ENCODE assay signal across 24 mouse cellular contexts in the genomic region with DNA sequence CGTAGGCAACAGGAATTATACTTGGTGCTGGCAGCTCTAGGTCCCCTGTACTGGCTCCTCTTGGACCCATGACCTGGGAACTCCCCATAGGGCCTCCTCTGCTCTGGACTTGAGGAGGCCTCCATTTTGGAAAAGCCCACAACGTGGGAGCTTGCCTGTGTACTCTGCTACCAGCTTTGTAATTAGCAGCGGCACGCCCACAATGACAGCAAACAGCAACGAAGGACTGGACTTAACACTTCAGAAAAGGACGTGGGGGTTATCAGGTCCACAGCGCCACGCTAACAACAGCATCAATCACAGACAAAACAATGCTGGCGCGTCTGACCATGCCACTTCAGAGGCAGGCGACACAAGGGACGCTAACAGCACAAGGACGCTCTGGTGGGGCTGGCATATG. TPM values are rescaled to one million over a fixed set of nuclear protein-coding genes. Genes with fewer than 3 reads are reported as not detected.
DNase-seq lines count a peak whose midpoint lies in the region; ATAC-seq and TF ChIP-seq lines count a peak whose summit lies in the region.
"Had no signal": no experiment of that assay in that cellular context is flagged by ENCODE, and none has a peak within 500 bp of the region (broad histone marks: within the 10 kb centered on the region; RNA-seq: fewer than 3 reads in every experiment).

No protein-coding gene starts in this region.

- no peak overlapping the region for H3K4me2 ChIP-seq in heart, embryonic 13.5 days
- H3K4me2 ChIP-seq in midbrain, embryonic 12.5 days (replicated peaks), result no peak overlapping the region
- H3K4me2 ChIP-seq in midbrain, embryonic 15.5 days, result no peak overlapping the region
- H3K4me2 ChIP-seq in forebrain, embryonic 14.5 days (ENCODE audit: low read length), result no peak overlapping the region
- H3K4me2 ChIP-seq in hindbrain, postnatal 0 days (ENCODE audit: low read depth, low read length), result no peak overlapping the region
- H3K4me2 ChIP-seq: embryonic facial prominence, embryonic 15.5 days; stomach, embryonic 15.5 days had no signal

- no peak overlapping the region for H3K9ac ChIP-seq in heart, embryonic 13.5 days
- no peak overlapping the region for H3K9ac ChIP-seq in midbrain, embryonic 12.5 days (replicated peaks)
- H3K9ac ChIP-seq in midbrain, embryonic 15.5 days, result no peak overlapping the region
- H3K9ac ChIP-seq in forebrain, embryonic 14.5 days (ENCODE audit: low read length), result no peak overlapping the region
- H3K9ac ChIP-seq in hindbrain, postnatal 0 days (replicated peaks; ENCODE audit: low read length), result no peak overlapping the region
- H3K9ac ChIP-seq: embryonic facial prominence, embryonic 15.5 days; stomach, embryonic 15.5 days had no signal

- peaks cover 66% of the 10 kb centered on the region for H3K36me3 ChIP-seq in heart, embryonic 13.5 days
- H3K36me3 ChIP-seq in midbrain, embryonic 12.5 days, result peaks cover 65% of the 10 kb centered on the region
- peaks cover 57% of the 10 kb centered on the region for H3K36me3 ChIP-seq in midbrain, embryonic 15.5 days (replicated peaks)
- peaks cover 60% of the 10 kb centered on the region for H3K36me3 ChIP-seq in forebrain, embryonic 14.5 days (ENCODE audit: control insufficient read depth, insufficient read depth, low read length)
- peaks cover 52% of the 10 kb centered on the region for H3K36me3 ChIP-seq in hindbrain, postnatal 0 days (ENCODE audit: insufficient read depth, low read length)

- no peak for DNase-seq in heart, postnatal 10 days
- no peak for DNase-seq in forebrain, embryonic 14.5 days (ENCODE audit: low spot score)
- DNase-seq in hindbrain, postnatal 0 days (ENCODE audit: low spot score), result no peak
- DNase-seq in spleen, postnatal 4 days (ENCODE audit: low spot score in 2 of 2), result no peak
- no peak for DNase-seq in natural killer cell, adult 2 months (ENCODE audit: low spot score in 2 of 2)
- DNase-seq: adrenal gland, adult 2 months; gastrocnemius, postnatal 25 days; heart, adult 2 months; kidney, adult 18-20 months; kidney, postnatal 4 days; layer of hippocampus, adult 9-11 months; liver; lung, postnatal 4 days; right cerebral cortex, adult 18-20 months; thymus, postnatal 25 days had no signal

- H3K27me3 ChIP-seq in heart, embryonic 13.5 days (replicated peaks), result no peaks in the 10 kb centered on the region
- no peaks in the 10 kb centered on the region for H3K27me3 ChIP-seq in midbrain, embryonic 12.5 days
- no peaks in the 10 kb centered on the region for H3K27me3 ChIP-seq in midbrain, embryonic 15.5 days (replicated peaks)
- no peaks in the 10 kb centered on the region for H3K27me3 ChIP-seq in forebrain, embryonic 14.5 days (replicated peaks; ENCODE audit: control insufficient read depth, insufficient read depth, low read length)
- no peaks in the 10 kb centered on the region for H3K27me3 ChIP-seq in hindbrain, postnatal 0 days (ENCODE audit: insufficient read depth, low read length)
- H3K27me3 ChIP-seq: embryonic facial prominence, embryonic 15.5 days; stomach, embryonic 15.5 days had no signal

- no peak for TF ChIP-seq CTCF in hindbrain, postnatal 0 days (IDR thresholded peaks at IDR 0.05; ENCODE audit: low read depth)

- H3K4me1 ChIP-seq in heart, embryonic 13.5 days, result peaks cover 55% of the 10 kb centered on the region
- 0 out of 2 replicates have a peak, but pooled peaks cover 4% of the 10 kb centered on the region for H3K4me1 ChIP-seq in midbrain, embryonic 12.5 days
- no peaks in the 10 kb centered on the region for H3K4me1 ChIP-seq in midbrain, embryonic 15.5 days
- H3K4me1 ChIP-seq in forebrain, embryonic 14.5 days (ENCODE audit: control insufficient read depth, insufficient read depth, low read length), result no peaks in the 10 kb centered on the region
- H3K4me1 ChIP-seq in hindbrain, postnatal 0 days (ENCODE audit: insufficient read depth, low read length), result peaks cover 14% of the 10 kb centered on the region

- H3K27ac ChIP-seq in heart, embryonic 13.5 days (replicated peaks), result peak overlapping the region; percentile 37
- peak overlapping the region; percentile 31; the same call in 1 of the 2 replicates for H3K27ac ChIP-seq in midbrain, embryonic 12.5 days (replicated peaks)
- no peak overlapping the region; the same call in 1 of the 2 replicates for H3K27ac ChIP-seq in midbrain, embryonic 15.5 days
- H3K27ac ChIP-seq in forebrain, embryonic 14.5 days (ENCODE audit: low read depth, low read length), result peak overlapping the region; percentile 39; the same call in 1 of the 2 replicates
- peak overlapping the region; percentile 16 for H3K27ac ChIP-seq in hindbrain, postnatal 0 days
- H3K27ac ChIP-seq: embryonic facial prominence, embryonic 15.5 days; heart, adult 2 months; limb, embryonic 10.5 days; stomach, embryonic 15.5 days had no signal

- no peak overlapping the region for H3K4me3 ChIP-seq in heart, embryonic 13.5 days
- H3K4me3 ChIP-seq in midbrain, embryonic 12.5 days, result no peak overlapping the region
- no peak overlapping the region for H3K4me3 ChIP-seq in midbrain, embryonic 15.5 days
- no peak overlapping the region for H3K4me3 ChIP-seq in forebrain, embryonic 14.5 days (ENCODE audit: low read depth, low read length)
- no peak overlapping the region for H3K4me3 ChIP-seq in hindbrain, postnatal 0 days (ENCODE audit: low read length)
- H3K4me3 ChIP-seq: embryonic facial prominence, embryonic 15.5 days; heart, adult 2 months; limb, embryonic 10.5 days; midbrain, embryonic 10.5 days; stomach, embryonic 15.5 days had no signal

- 77% methylated on average over 13 of the region's 13 CpGs for WGBS in heart, embryonic 13.5 days
- WGBS in midbrain, embryonic 12.5 days, result 89% methylated on average over 13 of the region's 13 CpGs
- WGBS in midbrain, embryonic 15.5 days, result 82% methylated on average over 13 of the region's 13 CpGs
- 88% methylated on average over 13 of the region's 13 CpGs for WGBS in forebrain, embryonic 14.5 days
- WGBS in hindbrain, postnatal 0 days, result 67% methylated on average over 13 of the region's 13 CpGs

- H3K9me3 ChIP-seq in heart, embryonic 13.5 days, result no peaks in the 10 kb centered on the region
- H3K9me3 ChIP-seq in midbrain, embryonic 12.5 days, result no peaks in the 10 kb centered on the region
- H3K9me3 ChIP-seq in midbrain, embryonic 15.5 days, result no peaks in the 10 kb centered on the region
- H3K9me3 ChIP-seq in forebrain, embryonic 14.5 days (replicated peaks; ENCODE audit: control insufficient read depth, low read length), result no peaks in the 10 kb centered on the region
- H3K9me3 ChIP-seq in hindbrain, postnatal 0 days (ENCODE audit: low read length), result no peaks in the 10 kb centered on the region
- H3K9me3 ChIP-seq: embryonic facial prominence, embryonic 15.5 days; limb, embryonic 10.5 days; midbrain, embryonic 10.5 days; stomach, embryonic 15.5 days had no signal

- intact Hi-C loops in heart, postnatal 10 days (cut with DNase I), result no loop called here

- ATAC-seq in heart, embryonic 13.5 days (ENCODE audit: extremely low read depth, insufficient number of reproducible peaks, low FRiP score, low TSS enrichment), result no peak
- no peak for ATAC-seq in midbrain, embryonic 12.5 days (ENCODE audit: low FRiP score, low read depth)
- no peak for ATAC-seq in midbrain, embryonic 15.5 days (replicated peaks)
- no peak for ATAC-seq in forebrain, embryonic 14.5 days
- ATAC-seq in hindbrain, postnatal 0 days, result no peak
- ATAC-seq: inflammation-experienced regulatory T-cells, adult 6 months had no signal

RNA-seq across cellular contexts. Expression of gene Stab1, which starts 2.5 kb away (rescaled TPM):
- polyA plus RNA-seq in heart, embryonic 13.5 days (2015; fragmentation: Nextera tagmentation; extraction: Ambion mirVana), result 43.2 and 49.5 TPM in 2 replicates
- total RNA-seq in heart, postnatal 10 days (2021), result 10 to 100 TPM; 77.3 to 78.9 TPM
- polyA plus RNA-seq in midbrain, embryonic 12.5 days (2016; fragmentation: Nextera tagmentation; extraction: Ambion mirVana), result 39.7 and 40.3 TPM in 2 replicates
- 22.8 TPM in 2 replicates for polyA plus RNA-seq in midbrain, embryonic 15.5 days (2015; fragmentation: Nextera tagmentation; extraction: Ambion mirVana)
- 21.8 and 22.1 TPM in 2 replicates for polyA plus RNA-seq in forebrain, embryonic 14.5 days (2014; fragmentation: Nextera tagmentation; extraction: Ambion mirVana)
- 31.2 and 35.4 TPM in 2 replicates for total RNA-seq in hindbrain, postnatal 0 days (2014; rRNA removed)
- 10.5 and 11.5 TPM in 2 replicates for polyA plus RNA-seq in hindbrain, postnatal 0 days (2015; fragmentation: Nextera tagmentation; extraction: Ambion mirVana)

RNA-seq across cellular contexts. Expression of gene Tnnc1, which starts 37.1 kb away (rescaled TPM):
- 3,442 and 4,164 TPM in 2 replicates for polyA plus RNA-seq in heart, embryonic 13.5 days (2015; fragmentation: Nextera tagmentation; extraction: Ambion mirVana)
- 1,000 to 10,000 TPM; 5,439 to 5,458 TPM for total RNA-seq in heart, postnatal 10 days (2021)
- 1.9 and 3.0 TPM in 2 replicates for polyA plus RNA-seq in midbrain, embryonic 12.5 days (2016; fragmentation: Nextera tagmentation; extraction: Ambion mirVana)
- polyA plus RNA-seq in midbrain, embryonic 15.5 days (2015; fragmentation: Nextera tagmentation; extraction: Ambion mirVana), result 2.9 and 4.6 TPM in 2 replicates
- polyA plus RNA-seq in forebrain, embryonic 14.5 days (2014; fragmentation: Nextera tagmentation; extraction: Ambion mirVana), result 1.2 and 1.3 TPM in 2 replicates
- 0.68 and 1.6 TPM in 2 replicates for total RNA-seq in hindbrain, postnatal 0 days (2014; rRNA removed)
- polyA plus RNA-seq in hindbrain, postnatal 0 days (2015; fragmentation: Nextera tagmentation; extraction: Ambion mirVana), result 2.9 and 3.0 TPM in 2 replicates
- total RNA-seq: MEL had no signal
- polyA plus RNA-seq: inflammation-experienced regulatory T-cells, adult 6 months had no signal

RNA-seq across cellular contexts. Expression of gene Nt5dc2, which starts 40.1 kb away (rescaled TPM):
- 300 and 318 TPM in 2 replicates for polyA plus RNA-seq in heart, embryonic 13.5 days (2015; fragmentation: Nextera tagmentation; extraction: Ambion mirVana)
- total RNA-seq in heart, postnatal 10 days (2021), result 10 to 100 TPM; 53.1 to 57.7 TPM
- polyA plus RNA-seq in midbrain, embryonic 12.5 days (2016; fragmentation: Nextera tagmentation; extraction: Ambion mirVana), result 446 and 464 TPM in 2 replicates
- 247 and 295 TPM in 2 replicates for polyA plus RNA-seq in midbrain, embryonic 15.5 days (2015; fragmentation: Nextera tagmentation; extraction: Ambion mirVana)
- polyA plus RNA-seq in forebrain, embryonic 14.5 days (2014; fragmentation: Nextera tagmentation; extraction: Ambion mirVana), result 225 and 288 TPM in 2 replicates
- 209 and 236 TPM in 2 replicates for total RNA-seq in hindbrain, postnatal 0 days (2014; rRNA removed)
- polyA plus RNA-seq in hindbrain, postnatal 0 days (2015; fragmentation: Nextera tagmentation; extraction: Ambion mirVana), result 203 and 204 TPM in 2 replicates
- polyA plus RNA-seq: inflammation-experienced regulatory T-cells, adult 6 months had no signal

RNA-seq across cellular contexts. Expression of gene Smim4, which starts 42.2 kb away (rescaled TPM):
- polyA plus RNA-seq in heart, embryonic 13.5 days (2015; fragmentation: Nextera tagmentation; extraction: Ambion mirVana), result 78.4 and 81.9 TPM in 2 replicates
- 10 to 100 TPM; 92.2 to 93.5 TPM for total RNA-seq in heart, postnatal 10 days (2021)
- 61.1 and 62.3 TPM in 2 replicates for polyA plus RNA-seq in midbrain, embryonic 12.5 days (2016; fragmentation: Nextera tagmentation; extraction: Ambion mirVana)
- polyA plus RNA-seq in midbrain, embryonic 15.5 days (2015; fragmentation: Nextera tagmentation; extraction: Ambion mirVana), result 51.1 and 51.3 TPM in 2 replicates
- 72.1 and 93.8 TPM in 2 replicates for polyA plus RNA-seq in forebrain, embryonic 14.5 days (2014; fragmentation: Nextera tagmentation; extraction: Ambion mirVana)
- 0.93 and 5.0 TPM in 2 replicates for total RNA-seq in hindbrain, postnatal 0 days (2014; rRNA removed)
- polyA plus RNA-seq in hindbrain, postnatal 0 days (2015; fragmentation: Nextera tagmentation; extraction: Ambion mirVana), result 59.5 and 64.8 TPM in 2 replicates

RNA-seq across cellular contexts. Expression of gene Nisch, which starts 45.8 kb away (rescaled TPM):
- 340 and 345 TPM in 2 replicates for polyA plus RNA-seq in heart, embryonic 13.5 days (2015; fragmentation: Nextera tagmentation; extraction: Ambion mirVana)
- total RNA-seq in heart, postnatal 10 days (2021), result 100 to 1,000 TPM; 234 to 236 TPM
- 463 and 480 TPM in 2 replicates for polyA plus RNA-seq in midbrain, embryonic 12.5 days (2016; fragmentation: Nextera tagmentation; extraction: Ambion mirVana)
- polyA plus RNA-seq in midbrain, embryonic 15.5 days (2015; fragmentation: Nextera tagmentation; extraction: Ambion mirVana), result 420 and 426 TPM in 2 replicates
- polyA plus RNA-seq in forebrain, embryonic 14.5 days (2014; fragmentation: Nextera tagmentation; extraction: Ambion mirVana), result 217 and 277 TPM in 2 replicates
- total RNA-seq in hindbrain, postnatal 0 days (2014; rRNA removed), result 281 and 419 TPM in 2 replicates
- 234 and 243 TPM in 2 replicates for polyA plus RNA-seq in hindbrain, postnatal 0 days (2015; fragmentation: Nextera tagmentation; extraction: Ambion mirVana)

Comparison
In these comparisons a context has a peak if more than half of its experiments do, and no peak if none do; other contexts are left out.
1. RNA of gene Tnnc1, which starts 37.1 kb away (polyA plus RNA-seq): 3,442 to 4,164 TPM in heart, embryonic 13.5 days; 1.9 to 3.0 TPM in midbrain, embryonic 12.5 days, 2.9 to 3.0 TPM in hindbrain, postnatal 0 days, 2.9 to 4.6 TPM in midbrain, embryonic 15.5 days and 1.2 to 1.3 TPM in forebrain, embryonic 14.5 days; every median in the first group is over 100 times any median in the second.